Mouse (Mus musculus): Measurements from ENCODE around the gene Tmem150c. TPM values are rescaled to one million over a fixed set of nuclear protein-coding genes. Genes with fewer than 3 reads are reported as not detected.

Tmem150c gene
- total RNA-seq, 2 experiments from 2014 or later, result 41.5 to 46.9 TPM

DNA sequence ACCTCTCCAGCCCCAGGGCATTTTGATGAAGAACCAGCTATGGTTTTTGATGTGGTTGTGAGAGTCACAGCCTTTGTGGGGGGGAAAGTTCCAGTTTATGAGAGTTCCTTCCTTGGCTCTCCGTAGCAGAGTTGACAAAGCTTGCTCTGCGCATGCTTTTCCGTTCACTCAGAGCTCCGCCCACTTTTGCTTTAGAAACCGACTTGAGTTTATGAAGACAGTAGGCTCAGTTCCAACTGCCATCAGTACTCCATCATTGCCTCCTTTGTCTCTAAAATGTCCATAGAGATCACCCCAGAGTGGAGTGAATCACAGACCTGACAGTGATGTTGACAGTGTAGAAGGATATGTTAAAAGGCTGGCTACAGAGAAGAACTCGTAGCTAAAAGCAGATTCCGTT is 3.8 kb upstream of the Tmem150c start:
- DNase-seq (ENCODE audit: extremely low spot score in 1 of 2, low spot score in 2 of 2), result no peak
- TF ChIP-seq CTCF (IDR thresholded peaks at IDR 0.05), result no peak
- H3K4me3 ChIP-seq, result no peak overlapping the region
- intact Hi-C loops (cut with DNase I), result no loop called here
- no peak overlapping the region for H3K27ac ChIP-seq

DNA sequence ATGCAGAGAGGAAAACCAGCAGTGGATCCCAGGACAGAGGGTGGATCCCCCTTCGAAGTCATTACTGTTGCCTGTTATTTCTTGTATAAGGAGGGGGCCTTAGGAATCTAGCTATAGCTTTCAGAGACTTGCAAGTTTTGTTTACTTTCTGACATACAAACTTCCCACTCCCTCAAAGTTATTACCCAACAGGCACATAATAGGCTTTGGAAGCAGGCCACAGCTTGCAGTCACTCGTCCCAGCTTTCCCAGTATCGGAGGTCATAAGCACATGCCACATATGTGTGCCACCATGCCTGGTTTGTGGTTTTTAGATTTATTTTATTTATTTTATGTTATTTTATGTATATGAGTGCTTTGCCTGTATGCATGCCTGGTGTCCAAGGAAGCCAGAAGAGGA is 3.2 kb upstream of the Tmem150c start:
- no peak for TF ChIP-seq CTCF (IDR thresholded peaks at IDR 0.05)
- intact Hi-C loops (cut with DNase I), result no loop called here
- no peak overlapping the region for H3K27ac ChIP-seq
- no peak overlapping the region for H3K4me3 ChIP-seq
- no peak for DNase-seq (ENCODE audit: extremely low spot score in 1 of 2, low spot score in 2 of 2)

DNA sequence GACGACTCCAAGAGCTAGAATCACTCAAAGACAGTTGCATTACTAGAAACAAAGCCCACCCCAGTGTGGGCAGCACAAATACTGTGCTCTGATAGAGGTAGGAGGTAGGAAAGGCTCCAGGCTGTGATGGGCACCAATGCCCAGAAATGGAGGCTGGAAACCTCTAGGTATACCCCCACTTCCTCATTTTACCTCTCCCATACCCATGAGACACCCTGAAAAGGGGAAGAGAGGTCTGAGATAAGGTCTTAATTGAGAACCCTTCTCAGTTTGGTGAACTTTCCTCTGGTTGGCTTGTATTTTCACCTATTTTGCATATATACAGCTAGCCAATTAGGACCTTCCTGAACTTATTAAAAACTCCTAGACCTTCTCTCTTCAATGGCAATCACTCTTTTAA is 2.4 kb upstream of the Tmem150c start:
- Histone ChIP-seq H3K27ac (no peak overlapping the region), H3K4me3 (no peak overlapping the region)
- TF ChIP-seq CTCF (IDR thresholded peaks at IDR 0.05), result no peak
- DNase-seq (ENCODE audit: extremely low spot score in 1 of 2, low spot score in 2 of 2), result no peak
- intact Hi-C loops (cut with DNase I), result no loop called here

DNA sequence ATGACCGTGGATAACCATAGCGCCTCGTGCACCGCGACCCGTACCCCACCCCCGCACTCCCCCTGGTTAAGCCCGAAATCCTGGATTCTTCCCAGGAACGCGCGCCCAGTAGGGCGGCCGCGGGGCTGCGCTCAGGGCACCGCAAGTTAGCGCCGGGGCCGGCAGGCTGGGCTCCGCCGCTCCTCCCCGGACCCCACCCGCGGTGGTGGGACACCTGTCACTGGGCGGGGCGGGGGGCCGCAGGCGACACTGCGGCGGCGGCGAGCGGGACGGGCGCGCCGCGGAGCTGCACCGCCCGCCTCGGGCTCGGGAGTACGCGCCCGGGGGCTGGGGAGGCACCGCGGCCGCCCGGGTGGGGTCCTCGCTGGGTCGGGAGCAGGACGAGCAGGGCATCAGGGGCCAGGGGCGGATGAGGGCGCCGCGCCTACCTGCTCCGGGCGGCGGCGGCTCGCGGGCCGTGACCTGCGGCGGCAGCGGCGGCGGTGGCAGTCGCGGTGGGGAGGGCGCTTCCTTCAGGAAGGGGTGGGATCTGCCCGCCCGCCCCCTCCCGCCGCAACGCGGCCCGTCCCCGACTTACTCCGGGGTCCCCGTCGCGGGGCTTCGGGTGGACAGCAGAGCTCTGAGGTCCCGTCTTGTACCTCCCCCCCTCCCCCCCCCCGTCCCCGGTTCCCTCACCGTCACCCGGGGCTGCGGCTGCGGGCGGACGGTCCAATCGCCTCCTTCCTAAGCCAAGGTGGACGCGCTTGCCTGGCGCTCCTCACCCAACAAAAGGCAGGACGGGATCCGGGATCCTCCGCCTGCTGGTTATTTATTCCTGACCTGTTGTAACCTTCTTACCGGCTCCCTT is 594 bp downstream of the Tmem150c start:
- intact Hi-C loops (cut with DNase I), result loop anchor here (2.0 kb wide), 1 partner anchor 80 kb away; no protein-coding TSS in a partner anchor
- TF ChIP-seq CTCF (IDR thresholded peaks at IDR 0.05), result no peak
- Histone ChIP-seq H3K27ac (peak overlapping the region; percentile 77), H3K4me3 (peak overlapping the region; percentile 69)
- peak; percentile 32 to 33 for DNase-seq (ENCODE audit: extremely low spot score in 1 of 2, low spot score in 2 of 2)

DNA sequence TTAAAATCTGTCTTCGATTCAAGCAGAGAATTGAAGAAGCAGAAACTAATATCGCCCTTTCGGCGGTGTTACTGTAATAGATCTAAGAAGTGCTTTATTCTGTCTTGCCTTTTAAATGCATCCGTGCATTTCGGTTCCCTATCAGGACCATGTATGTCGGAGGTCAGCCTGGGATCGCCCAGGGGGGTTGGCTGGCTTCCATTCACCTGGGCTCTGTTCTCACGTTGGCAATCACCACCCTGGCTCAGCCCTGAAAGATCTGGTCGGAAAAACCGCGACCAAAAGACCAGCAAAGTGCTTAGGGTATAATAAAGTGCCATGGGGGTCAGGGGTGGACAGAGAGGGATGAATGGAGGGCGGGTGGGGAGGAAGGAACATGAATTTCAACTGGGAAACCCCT is 1.3 kb downstream of the Tmem150c start:
- peak overlapping the region; percentile 28; the same call in 1 of the 2 replicates for H3K27ac ChIP-seq

DNA sequence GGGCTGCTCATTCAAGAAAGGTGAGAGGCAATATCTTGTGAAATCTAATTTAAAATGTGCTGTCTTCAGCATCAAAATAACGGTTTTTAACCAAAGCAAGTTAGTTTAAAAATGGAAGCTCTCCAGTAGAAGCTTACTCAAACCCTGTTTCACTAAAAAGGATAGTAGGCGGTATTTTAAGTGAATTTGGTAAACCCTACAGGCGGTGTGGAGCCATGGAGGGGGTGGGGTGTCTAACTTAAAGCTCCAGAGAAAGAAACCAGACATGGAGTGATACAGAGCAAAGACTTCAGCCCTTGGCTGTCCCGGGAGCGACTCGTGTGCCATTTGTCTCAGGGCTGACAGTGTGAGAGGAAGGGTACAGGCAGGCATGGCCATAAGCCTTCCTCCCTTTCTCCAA is 4.0 kb downstream of the Tmem150c start:
- TF ChIP-seq CTCF (IDR thresholded peaks at IDR 0.05), result no peak
- intact Hi-C loops (cut with DNase I), result no loop called here
- Histone ChIP-seq H3K4me3 (no peak overlapping the region), H3K27ac (no peak overlapping the region)
- no peak for DNase-seq (ENCODE audit: extremely low spot score in 1 of 2, low spot score in 2 of 2)

More for the DNA sequence above, 1.3 kb downstream of the Tmem150c start:
- no peak for TF ChIP-seq CTCF (IDR thresholded peaks at IDR 0.05)
- H3K4me3 ChIP-seq, result peak overlapping the region; percentile 69
- intact Hi-C loops (cut with DNase I), result loop anchor here (2.0 kb wide), 1 partner anchor 80 kb away; no protein-coding TSS in a partner anchor
- DNase-seq (ENCODE audit: extremely low spot score in 1 of 2, low spot score in 2 of 2), result no peak

DNA sequence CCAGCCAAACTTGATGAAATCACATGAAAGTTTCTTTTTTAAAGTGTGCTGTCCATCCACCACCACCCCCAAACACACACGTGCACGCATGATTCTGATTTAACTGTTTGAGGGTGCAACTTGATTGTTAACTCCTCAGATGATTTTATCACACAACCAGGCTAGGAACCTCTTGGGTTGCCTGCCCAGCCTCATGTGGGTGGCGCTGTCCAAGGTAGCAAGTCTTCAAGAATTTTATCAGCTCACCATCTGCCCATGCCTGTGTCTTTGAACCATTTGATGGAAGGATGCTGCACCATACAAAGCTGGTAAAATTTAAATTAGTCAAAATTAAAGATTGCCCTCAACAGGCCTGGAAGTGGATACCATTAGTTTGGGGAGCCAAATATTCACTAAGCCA is 9.6 kb downstream of the Tmem150c start:
- TF ChIP-seq CTCF (IDR thresholded peaks at IDR 0.05), result no peak
- intact Hi-C loops (cut with DNase I), result no loop called here
- no peak for DNase-seq (ENCODE audit: extremely low spot score in 1 of 2, low spot score in 2 of 2)
- Histone ChIP-seq H3K27ac (no peak overlapping the region), H3K4me3 (no peak overlapping the region)

DNA sequence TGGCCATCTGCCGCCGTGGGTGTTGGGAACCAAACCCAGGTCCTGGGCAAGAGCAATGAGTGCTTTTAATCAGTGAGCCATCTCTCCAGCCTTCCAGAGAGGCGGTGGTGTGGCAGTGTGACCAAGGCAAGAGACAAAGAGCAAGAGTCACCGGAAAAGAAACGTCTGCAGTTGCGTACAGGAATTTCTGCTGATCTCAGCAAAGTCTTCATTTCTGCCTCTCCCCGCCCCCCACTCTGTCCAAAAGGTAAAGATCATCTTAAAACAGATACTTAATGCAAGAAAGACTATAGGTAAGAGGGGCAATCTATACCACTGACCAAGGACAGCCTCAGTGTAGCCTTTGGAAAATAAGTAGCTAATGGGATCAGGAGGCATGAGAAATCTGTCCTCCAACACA is 14.8 kb downstream of the Tmem150c start:
- no peak for TF ChIP-seq CTCF (IDR thresholded peaks at IDR 0.05)
- intact Hi-C loops (cut with DNase I), result no loop called here
- no peak overlapping the region for H3K27ac ChIP-seq
- no peak overlapping the region for H3K4me3 ChIP-seq
- no peak for DNase-seq (ENCODE audit: extremely low spot score in 1 of 2, low spot score in 2 of 2)

DNA sequence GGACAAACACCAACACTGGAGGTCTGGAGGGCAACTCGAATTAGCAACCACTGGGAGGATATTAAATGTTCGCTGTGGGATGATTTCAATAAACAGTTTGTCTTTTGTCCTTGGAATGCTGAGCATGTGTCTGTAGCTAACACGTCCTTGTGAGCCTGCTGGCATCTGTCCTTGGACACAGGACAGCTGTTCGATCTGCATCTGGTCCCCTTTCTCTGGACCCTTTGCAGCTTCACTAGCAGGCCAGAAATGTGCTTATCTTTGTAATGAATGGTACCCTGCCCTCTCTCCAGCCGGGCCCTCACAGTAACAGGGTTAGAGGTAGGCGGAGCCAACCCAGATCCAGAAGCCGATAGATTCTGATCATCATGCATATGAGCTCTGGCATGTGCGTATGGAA is 32.3 kb downstream of the Tmem150c start:
- H3K27ac ChIP-seq, result no peak overlapping the region
- no peak for DNase-seq (ENCODE audit: extremely low spot score in 1 of 2, low spot score in 2 of 2)
- no peak for TF ChIP-seq CTCF (IDR thresholded peaks at IDR 0.05)
- no peak overlapping the region for H3K4me3 ChIP-seq
- intact Hi-C loops (cut with DNase I), result no loop called here

DNA sequence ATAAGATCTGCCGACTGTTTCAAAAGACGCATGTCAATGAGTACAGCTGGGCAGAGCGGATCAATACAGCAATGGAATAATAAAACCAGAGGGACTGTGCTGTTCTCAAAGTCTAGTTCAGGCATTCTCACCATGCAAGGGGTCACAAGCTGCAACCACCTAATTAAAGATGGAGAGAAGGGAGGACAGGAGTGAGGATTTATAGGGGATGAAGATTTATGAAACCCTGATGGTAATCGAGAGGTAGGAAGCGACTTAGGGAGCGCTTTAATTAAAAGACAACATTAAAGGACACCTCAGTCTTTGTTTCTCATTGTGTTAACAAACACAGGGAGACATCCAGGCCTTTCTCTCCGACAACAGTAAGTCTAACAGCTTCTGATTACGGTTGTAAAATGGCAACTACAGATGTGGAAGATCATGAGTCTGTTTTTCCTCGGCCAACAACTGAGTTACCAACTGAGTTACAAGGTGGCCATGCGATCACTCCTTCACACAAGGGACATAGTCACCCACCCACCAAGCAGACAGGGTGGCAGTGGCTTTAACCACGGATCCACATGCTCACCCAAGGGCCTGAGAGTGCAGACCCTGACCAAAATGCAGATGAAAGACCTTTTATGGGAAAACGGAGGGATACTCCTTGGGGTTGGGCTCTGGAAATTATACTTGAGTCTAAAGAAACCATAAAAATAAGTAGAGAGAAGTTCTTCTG is 34.0 kb downstream of the Tmem150c start:
- intact Hi-C loops (cut with DNase I), result no loop called here
- no peak for DNase-seq (ENCODE audit: extremely low spot score in 1 of 2, low spot score in 2 of 2)
- Histone ChIP-seq H3K4me3 (no peak overlapping the region), H3K27ac (no peak overlapping the region)
- TF ChIP-seq CTCF (IDR thresholded peaks at IDR 0.05), result no peak

DNA sequence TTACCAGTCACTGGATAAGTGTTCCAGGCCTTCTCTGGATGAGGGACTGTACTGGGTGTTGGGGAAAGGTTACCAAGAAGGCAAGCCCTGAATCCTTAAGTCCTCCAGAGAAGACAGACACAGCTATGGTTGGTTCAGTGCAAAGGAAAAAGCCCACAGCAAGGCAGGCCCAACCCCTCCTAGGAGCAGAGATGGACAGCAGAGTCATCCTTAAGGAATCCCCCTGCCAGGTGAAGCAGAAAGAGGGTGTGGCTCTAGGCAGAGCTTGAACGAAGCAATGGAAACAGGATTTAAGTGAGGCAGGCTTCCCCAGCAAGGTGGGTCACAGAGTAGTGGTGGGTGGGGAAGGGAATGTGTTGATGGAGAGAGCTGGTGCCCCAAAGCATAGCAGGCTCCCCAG is 35.1 kb downstream of the Tmem150c start:
- DNase-seq (ENCODE audit: extremely low spot score in 1 of 2, low spot score in 2 of 2), result no peak
- H3K27ac ChIP-seq, result no peak overlapping the region
- TF ChIP-seq CTCF (IDR thresholded peaks at IDR 0.05), result no peak
- intact Hi-C loops (cut with DNase I), result no loop called here
- H3K4me3 ChIP-seq, result no peak overlapping the region

DNA sequence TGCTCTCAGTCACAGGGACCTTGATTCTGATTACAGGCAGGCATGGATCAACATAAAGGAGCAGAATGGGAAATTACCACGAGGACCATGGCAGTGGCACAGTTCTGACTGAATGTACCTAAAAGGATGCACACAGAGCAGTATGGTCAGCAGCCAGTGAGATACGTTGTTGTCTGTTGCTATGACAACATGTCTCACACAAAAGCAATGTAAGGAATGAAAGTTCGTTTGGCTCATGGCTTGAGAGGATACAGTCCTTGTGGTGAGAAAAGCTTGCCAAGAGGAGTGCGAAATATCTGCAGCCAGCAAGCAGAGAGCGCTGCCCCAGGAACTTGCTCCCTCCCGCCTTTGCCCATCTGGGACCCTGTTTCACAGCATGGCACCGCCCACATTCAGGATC is 36.3 kb downstream of the Tmem150c start:
- no peak for TF ChIP-seq CTCF (IDR thresholded peaks at IDR 0.05)
- intact Hi-C loops (cut with DNase I), result no loop called here
- no peak for DNase-seq (ENCODE audit: extremely low spot score in 1 of 2, low spot score in 2 of 2)
- Histone ChIP-seq H3K4me3 (no peak overlapping the region), H3K27ac (no peak overlapping the region)

All from left cerebral cortex, adult 2 months (tissue).